Mouse (Mus musculus) CD8-positive naive resting alpha-beta T cell, adult 2 months (primary cell): ENCODE results near the gene Vwce.

Experiments used
- DNase-seq, 2 experiments: peaks; one replicate each; pipeline ENCODE4 v3.0.0; 2022; ENCODE audit warnings: low read depth in 2 of 2, low spot score in 2 of 2

Gene Vwce

DNA sequence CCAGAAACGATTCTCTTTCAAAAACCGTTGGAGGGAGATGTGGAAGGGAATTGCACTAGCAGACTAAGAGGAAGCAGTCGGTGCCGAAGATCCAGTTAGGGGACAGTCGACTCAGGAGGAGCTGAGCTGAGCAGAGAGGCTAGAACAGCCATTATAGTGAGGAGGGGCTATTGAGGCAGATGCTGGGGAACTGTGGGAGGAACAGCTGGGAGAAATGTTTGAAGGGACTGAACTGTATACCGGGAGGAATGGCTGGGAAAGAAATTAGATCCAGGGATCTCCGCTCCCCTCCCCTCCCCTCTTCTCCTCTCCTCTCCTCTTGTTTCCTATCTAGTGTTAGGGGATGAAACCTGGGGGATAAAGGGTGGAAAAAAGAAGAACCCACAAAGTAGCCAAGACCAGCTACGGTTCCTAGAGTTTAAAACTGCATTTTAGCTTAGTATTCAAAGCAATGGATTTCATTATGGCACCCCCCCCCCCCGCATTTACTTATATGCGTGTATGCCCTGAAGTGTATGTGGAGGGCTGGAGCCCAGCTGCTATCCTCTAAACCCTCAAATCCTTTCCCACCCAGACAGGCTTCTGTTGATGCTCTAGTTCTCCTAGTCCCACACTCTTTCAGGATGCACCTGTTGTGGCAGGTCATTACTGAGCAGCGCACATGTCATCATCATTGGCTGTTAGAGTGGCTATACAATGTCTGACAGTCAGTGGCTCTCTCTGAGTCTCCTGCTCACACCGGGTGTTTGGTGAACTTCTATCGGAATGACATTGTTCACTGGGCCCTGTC, 6.8 kb downstream of the Vwce start:
- no peak for DNase-seq

DNA sequence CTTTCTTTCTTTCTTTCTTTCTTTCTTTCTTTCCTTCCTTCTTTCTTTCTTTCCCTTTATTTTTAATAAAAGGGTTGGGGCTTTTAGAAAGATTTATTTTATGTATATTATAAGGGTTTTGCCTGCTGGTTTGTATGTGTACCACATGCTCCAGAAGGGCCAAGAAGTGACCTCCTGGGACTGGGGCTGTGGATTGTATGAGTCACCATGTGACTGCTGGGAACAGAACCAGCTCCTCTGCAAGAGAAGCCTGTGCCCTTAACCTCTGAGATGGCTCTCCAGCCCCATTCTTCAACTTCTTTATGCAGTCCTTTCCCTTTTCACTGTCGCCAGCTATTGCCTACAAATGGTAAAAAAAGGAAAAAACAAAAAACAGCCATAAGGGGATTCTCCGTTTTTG, 11.6 kb downstream of the Vwce start:
- DNase-seq: no peak

DNA sequence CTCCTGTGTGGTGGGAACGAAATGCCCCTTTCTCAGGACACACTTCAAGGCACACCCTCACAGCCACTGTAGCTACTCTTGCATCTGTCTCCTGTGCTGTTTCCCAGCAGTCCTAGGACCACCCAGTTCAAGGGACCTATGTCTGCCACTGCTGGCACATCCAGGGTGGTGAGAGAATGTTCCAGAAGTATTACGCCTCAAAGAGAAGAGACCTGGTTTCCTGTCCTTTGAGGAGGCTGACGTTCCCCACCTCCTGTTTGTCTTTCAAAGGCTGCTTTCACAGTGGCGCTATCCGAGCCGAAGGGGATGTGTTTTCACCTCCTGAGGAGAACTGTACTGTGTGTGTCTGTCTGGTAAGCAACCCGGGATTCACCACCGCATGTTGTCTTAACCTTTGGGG, 14.1 kb downstream of the Vwce start:
- peak; percentile 38 to 53 for DNase-seq

DNA sequence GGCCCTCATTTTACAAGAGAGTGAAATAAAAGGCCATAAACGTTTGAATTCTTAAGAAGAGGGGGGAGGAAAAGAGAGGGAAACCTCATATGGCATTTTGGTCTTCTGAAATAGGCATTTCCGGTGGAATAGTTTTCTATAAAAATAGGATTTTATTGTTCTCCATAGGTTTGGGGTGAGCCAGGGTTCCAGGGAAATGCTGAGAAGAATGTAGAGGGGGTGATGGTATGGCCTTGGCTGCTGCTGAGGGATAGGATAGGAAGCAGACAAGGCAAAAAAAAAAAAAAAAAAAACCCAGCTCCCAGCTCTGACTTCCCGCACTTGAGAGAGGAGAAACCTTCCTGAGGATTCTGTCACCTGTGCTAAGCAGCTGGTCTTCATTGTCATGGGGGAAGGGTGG, 22.0 kb downstream of the Vwce start:
- DNase-seq: no peak

DNA sequence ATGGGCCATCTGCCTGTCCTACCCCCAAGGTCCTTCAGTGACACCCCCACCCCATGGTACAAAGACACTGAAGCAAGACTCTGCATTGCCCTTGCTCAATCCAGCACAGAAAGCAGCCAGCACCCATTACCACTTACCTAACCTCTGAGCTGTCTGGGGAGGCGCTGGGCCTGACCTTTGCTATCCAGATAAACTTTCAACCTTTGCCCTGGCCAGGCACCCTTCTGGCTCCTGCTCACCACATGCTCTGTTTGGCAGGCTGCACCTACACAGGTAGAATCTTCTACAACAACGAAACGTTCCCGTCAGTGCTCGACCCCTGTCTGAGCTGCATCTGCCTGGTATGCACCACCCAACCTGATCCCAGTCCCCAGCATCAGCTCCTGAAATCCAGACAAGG, 23.7 kb downstream of the Vwce start:
- DNase-seq: no peak

DNA sequence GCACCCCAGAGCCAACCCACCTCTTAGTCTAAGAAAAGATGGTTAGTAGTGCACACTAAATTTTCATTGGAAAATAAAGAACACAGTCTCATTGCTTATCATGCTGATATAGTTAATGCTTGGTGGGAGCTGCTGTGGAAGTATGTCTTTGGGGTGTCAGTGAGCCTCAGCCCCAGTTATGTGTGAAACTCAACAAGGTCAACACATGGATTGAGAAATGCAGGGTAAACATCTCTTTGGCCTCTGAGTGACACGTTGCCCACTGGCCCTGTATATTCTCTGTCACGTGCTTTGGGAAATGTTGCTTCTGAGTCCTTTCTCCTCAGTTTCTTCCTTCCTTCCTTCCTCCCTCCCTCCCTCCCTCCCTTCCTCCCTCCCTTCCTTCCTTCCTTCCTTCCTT, 24.4 kb downstream of the Vwce start:
- DNase-seq: no peak

DNA sequence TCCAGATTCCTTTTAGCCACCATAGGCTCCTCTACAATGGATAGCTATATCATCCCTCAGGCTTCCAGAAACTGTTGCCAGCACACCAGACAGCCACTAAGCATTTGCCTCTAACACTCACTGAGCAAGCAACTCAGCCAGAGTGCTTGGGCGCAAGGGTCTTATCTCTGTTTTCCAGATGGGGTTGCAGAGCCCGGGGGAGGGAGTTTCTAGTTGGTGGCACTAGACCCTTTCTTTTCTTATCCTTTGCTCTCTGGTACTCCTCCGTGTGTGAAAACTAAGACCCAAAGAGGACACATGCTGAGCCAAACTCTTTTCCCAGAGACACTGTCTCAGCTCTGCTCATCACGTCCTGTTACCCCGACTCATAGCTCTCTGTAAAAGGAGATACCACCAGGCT, 27.4 kb downstream of the Vwce start:
- DNase-seq: no peak

DNA sequence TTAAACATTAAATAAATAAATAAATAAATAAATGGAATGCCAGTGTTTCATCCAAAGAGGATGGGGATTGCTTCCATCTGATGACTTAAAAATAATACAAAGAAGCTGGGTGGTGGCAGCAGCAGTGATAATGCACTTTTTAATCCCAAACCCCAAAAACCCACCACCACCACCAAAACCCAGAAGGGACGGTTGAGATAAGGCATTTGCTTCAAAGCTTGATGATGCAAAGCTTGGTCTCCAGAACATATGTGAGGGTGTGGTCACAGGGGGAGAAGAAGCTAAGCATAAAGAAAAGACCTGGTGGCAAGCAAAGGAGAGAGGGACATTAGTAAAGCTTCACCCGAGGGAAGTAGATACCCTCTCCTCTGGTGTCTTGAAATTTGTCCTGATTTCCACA, 27.9 kb downstream of the Vwce start:
- no peak for DNase-seq

DNA sequence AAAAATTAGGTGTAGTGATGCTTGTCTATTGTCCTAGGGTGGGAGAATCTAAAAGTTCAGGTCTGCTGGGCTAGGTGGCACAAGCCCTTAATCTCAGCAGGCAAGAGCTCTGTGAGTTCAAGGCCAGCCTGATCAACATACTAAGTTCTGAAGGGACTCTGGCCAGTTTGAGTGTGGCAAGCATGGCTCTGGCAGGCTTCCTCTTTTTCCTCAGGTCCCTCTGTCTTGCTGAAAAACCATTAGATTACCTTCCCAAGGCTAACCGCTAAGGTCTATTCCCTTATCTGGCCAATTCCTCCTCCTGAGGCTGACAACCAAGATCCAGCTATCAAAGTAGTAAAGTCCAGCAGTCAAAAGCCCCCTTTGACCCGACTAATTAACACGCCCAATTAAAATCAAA, 28.7 kb downstream of the Vwce start:
- DNase-seq: no peak

DNA sequence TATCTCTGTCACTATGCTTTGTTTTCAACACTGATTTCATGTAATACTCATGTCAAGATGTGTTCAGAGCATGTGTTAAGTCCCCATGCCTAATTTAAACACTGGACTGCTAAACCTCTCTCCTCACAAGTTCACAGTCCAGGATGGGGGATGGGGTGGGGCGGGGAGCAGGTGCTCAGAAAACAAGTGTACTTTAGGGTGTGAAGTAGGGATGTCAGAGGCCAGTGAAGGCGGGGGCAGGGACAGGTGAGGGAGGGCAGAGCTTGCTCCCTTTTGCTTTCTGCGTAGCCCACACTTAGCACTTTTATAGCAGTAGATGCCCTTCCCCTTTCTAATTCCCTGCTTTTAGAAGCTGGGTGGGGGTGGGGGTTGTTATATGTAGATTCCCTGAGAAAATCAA, 31.1 kb downstream of the Vwce start:
- DNase-seq: no peak

DNA sequence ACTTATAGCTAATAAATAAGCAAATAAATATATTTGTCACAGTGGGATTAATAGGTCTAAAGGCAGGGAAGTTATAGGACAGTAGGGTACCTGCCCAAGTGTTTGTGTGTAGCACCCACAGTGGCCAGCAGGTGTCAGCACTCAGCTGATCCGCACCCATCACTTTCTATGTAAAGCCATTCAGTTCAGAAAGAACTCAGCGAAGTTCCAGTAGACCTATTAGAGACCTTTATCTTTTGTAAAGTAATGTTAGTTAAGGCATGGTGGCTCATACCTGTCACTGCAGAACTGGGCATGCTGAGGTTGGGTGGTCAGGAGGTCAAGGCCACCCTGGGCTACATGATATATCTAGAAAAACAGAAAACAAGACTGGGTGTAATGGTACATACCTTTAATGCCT, 31.5 kb downstream of the Vwce start:
- DNase-seq: peak; percentile 52 to 68

DNA sequence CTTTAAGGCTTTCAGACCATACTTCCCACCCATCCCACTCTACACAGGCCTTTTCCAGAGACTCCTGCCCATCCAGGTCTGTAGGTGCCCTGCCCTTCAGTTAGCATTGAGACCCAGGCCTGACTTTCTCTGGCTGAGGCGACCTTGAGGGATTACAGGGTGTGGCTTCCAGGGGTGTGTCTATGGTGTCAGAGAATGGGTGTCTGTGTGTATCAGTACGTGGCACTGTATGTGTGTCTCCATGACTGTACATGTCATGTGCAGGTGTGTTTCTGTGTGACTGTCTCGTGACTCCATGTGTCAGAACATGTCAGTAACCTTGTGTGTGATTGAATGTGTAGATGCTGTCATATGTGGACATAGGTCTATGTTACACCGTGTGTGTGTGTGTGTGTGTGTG, 37.3 kb downstream of the Vwce start:
- no peak for DNase-seq

DNA sequence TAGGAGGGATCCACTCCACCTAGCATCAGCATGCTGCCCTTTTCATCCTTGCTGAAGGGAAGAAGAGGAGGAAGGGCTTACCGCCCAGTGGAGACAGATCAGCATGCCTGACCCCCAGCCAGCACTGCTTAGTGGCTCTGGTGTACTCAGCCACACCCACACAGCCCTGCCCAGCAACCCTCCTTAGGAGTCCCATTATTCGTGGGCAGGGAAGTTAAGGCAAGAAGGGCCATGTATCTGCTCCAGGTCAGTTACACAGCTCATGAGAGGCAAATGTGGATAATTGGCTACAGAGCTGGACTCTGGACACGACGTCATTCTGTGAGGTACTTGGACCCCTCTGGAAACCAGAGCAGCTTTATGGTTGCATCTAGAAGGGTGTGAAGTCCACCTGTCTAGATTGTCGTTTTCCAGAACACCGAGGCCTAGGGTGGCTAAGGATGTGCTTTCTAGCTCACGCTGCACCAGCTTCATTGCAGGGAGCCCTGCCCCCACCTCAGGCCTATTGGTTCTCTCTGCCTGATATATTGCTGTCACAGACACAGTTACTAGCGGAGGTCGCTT, 37.9 kb downstream of the Vwce start:
- no peak for DNase-seq

DNA sequence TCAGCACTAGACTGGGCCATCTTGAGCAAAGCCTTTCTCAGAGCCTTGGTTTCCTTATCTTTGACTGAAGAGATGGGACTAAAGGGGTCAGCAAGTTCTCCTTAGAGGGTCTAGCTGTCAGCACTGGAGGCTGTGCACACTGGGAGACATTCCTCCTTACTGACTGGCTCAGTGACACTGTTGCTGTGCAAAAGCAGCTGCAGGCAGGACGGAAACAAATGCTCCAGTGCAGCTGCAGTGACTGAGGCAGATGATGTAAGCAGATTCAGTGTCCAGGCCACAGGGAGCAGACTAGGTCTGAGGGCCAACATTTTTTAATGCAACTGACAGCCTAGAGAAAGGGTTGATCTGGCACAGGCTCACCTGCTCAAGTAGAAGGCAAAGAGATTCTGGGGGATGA, 39.3 kb downstream of the Vwce start:
- no peak for DNase-seq

DNA sequence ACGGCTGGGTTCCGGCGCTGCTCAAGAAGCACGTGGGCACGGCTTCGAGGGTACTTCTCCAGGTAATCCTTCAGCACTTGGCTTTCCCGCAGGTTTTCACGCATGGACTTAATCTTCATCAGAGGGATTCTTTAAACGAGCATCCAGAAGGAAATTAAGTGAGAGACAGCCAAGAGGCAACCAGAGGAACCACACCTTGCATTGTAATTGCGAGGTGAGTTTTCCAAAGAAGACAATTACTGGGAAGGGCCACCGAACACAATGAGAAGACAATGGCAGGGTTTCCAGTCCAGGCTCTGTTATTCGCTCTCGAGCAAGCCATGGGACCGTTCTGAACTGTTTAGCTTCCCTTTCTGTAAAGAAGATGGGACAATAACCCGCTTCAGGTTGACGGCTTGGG, 42.6 kb downstream of the Vwce start:
- no peak for DNase-seq

DNA sequence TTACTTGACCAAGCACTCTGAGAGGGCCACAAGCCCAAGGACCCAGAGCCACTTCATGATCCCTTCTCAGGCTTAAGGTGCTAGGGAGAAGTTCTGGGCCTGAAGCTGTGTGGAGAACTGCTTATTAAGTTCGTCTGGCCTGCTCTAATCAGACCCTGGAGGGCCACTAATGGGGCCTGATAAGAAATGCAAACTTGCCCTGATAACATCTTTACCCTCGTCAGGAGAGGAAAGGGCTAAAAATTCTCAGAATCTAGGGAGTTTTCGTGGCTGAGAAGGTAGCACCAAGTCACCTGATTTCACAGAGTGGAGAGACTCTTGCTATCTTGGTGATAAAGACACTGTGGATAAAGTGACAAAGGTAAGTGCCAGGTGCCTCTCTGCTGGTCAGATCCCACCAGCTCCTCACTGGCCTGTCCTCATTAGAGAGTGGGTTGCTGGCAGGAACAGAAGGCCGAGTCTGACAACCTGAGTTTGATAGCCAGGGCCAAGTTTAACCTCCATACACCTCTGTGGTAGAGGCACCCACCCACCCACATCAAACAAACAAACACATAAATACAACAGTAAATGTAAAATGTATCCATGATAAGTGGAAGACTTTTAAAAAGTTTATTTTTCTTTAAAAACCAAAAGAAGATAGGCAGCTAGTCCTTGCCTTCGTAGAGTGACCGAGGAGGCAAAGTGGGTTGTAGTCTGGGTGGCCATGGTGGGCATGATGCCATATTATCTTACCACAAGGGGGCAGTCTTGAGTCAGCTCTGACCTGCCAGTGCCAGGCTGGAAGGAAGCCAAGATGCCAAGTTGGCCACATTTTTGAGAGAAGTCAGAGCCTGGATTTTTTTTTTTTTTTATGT, 44.1 kb downstream of the Vwce start, which contains the start of gene Pga5:
Gene Pga5, minus strand, starts transcription at position 157 of the 857 bp plus-strand sequence.
- peak; percentile 68 to 79 for DNase-seq

DNA sequence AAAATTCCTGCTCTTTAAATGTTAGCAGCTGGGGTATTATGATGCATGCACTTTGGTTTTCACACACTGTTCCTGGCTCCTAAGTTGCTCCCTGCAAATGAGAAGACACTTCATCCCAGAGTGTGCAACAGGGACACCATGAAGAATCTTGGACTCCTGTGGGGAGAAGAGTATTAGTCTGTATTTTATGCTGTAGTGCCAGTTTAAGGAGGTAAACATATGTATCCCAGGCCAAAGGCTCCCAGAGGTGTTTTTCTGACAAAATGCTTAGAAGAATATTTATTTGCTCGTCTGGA, 44.7 kb downstream of the Vwce start:
- no peak for DNase-seq

DNA sequence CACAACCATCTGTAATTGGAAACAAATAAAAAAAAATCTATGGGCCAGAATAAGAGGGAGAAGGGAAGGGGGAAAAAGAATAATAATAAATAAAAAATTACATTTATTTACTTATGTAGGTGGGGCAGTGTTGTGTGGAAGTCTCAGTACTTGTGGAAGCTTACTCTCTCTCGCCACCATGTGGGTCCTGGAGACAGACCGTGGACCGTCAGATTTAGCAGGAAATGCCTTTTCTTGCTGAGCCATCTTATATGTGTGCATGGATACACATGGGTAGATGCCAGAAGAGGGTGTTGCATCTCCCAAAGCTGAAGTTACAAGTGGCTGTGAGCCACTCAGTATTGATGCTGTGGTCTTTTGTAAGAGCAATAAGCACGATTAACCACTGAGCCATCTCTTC, 47.6 kb downstream of the Vwce start:
- DNase-seq: no peak

DNA sequence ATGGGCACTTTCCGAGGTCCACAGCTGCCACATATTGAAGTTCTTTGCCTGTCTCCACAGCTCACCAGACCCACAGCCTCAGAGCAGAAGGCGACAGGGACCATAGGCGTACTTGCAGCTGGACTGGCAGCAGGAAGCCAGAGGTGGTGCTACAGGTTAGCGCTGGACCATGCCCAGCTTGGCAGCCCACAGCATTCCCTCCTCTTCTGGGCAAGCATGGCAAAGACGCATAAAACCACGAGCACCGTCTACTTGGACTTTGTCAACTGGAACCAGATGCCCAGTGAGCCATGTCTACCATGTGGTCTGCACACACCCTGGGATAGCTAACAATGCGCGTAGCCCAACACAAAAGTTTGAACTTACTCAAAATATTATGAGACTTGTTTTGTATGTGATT, 51.1 kb downstream of the Vwce start:
- no peak for DNase-seq

DNA sequence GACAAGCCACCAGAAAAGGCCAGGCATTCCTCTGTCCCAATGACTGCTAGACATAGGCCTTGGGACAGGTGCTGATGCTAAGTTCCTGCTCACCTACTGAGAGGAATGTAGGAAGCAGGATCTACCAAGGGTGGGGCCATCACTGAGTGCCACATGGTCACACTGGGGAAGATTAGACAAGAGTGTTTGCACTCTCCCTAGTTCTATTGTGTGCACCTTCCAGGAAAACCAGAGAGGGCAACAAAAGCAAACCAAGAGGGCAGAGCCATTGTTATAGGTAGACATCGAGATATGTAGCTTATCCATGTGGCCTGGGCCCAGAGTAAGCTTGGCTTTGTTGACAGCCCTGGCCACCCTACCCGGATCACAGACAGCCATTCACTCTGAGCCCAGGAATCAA, 51.7 kb downstream of the Vwce start:
- no peak for DNase-seq

DNA sequence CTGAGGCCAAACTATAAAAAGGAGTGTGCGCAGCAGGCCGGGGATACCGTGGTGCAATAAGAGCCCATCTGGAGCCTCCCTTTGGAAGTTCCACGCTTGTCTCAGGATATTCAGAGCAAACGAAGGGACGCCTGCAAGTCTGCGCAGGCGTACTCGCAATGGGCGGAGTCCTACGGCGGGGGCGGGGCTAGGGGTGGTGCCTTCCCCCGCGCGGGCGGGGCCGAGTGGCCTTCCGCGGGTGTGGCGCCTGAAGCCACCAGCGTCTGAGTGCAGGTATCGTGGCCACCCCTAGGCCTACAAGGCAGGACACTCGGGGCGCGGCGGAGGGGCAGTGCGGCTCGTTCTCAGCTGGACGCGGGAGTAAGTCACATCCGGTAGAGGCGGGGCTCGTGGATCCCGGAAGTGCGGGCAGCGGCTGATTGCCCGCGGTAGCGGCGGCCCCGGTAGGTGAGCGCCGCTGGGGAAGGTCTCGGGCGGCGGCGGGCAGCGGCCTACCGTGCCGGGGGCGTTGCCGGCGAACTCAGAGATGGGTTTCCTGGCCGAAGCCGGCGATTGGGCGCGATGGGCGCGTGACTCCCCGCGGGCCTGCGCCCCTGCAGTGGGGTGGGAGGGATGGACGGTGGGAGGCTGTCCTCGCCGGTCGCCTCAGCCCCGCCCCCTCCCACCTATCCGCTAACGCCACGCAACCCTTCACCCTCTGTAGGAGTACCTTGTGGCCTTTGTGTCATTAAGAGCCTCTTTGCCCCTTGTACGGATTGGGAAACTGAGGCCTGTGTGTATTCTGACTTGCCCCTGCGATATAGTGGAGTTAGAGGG, 54.7 kb downstream of the Vwce start, which contains the start of gene Vps37c:
Gene Vps37c, plus strand, starts transcription at position 199 of the 816 bp plus-strand sequence.
- DNase-seq: peak; percentile 88 to 95
